Mouse (Mus musculus): ENCODE data around the gene Iqgap1.

- TF ChIP-seq CTCF (IDR thresholded peaks at IDR 0.05; ENCODE audit: borderline replicate concordance, control insufficient read depth, extremely low read depth, insufficient read depth, low read length, poor library complexity) (no peak), POLR2A (IDR thresholded peaks at IDR 0.05; ENCODE audit: control insufficient read depth, extremely low read depth, insufficient read depth, low read length, poor library complexity) (no peak)
Measured at GRCm38 (mm10) chr7:80850520-80850919, 24.7 kb upstream of the Iqgap1 start.
